Mouse (Mus musculus) neural tube, embryonic 14.5 days (tissue): ENCODE data around the gene Ppp4r4. TPM values are rescaled to one million over a fixed set of nuclear protein-coding genes. Genes with fewer than 3 reads are reported as not detected.
"Not testable (repeated sequence)": the region's sequence is repeated elsewhere in the genome, so short reads cannot be mapped to it uniquely, and the experiment has no call there.

Experiments
- ATAC-seq: fragments of 200-750 bp; cut with Nextera tagmentation; 2 replicates; pipeline ENCODE4 v1.8.0; 2017; ENCODE audit warnings: low read depth, mild to moderate bottlenecking, moderate TSS enrichment, moderate library complexity
- H3K27ac ChIP-seq: fragments of 300-500 bp; sonication (generic); 2 replicates; pipeline ENCODE4 v1.5.1; 2014; ENCODE audit warnings: low read depth, mild to moderate bottlenecking, control low read depth, low read length, moderate library complexity, mixed read lengths
- H3K27me3 ChIP-seq: fragments of 300-500 bp; sonication (generic); 2 replicates; pipeline ENCODE4 v1.6.1; 2014; ENCODE audit warnings: low read length; ENCODE audit not compliant: control insufficient read depth, insufficient read depth
- H3K36me3 ChIP-seq: fragments of 300-500 bp; sonication (generic); 2 replicates; pipeline ENCODE4 v1.6.1; 2014; ENCODE audit warnings: low read length, mixed read lengths; ENCODE audit not compliant: control insufficient read depth, insufficient read depth
- H3K4me1 ChIP-seq: fragments of 300-500 bp; sonication (generic); 2 replicates; pipeline ENCODE4 v1.6.1; 2014; ENCODE audit warnings: low read length; ENCODE audit not compliant: control insufficient read depth, insufficient read depth
- H3K4me2 ChIP-seq: fragments of 300-500 bp; sonication (generic); 2 replicates; pipeline ENCODE4 v1.6.1; 2014; ENCODE audit warnings: mild to moderate bottlenecking, low read depth, low read length, control low read depth
- H3K4me3 ChIP-seq: fragments of 300-500 bp; sonication (generic); 2 replicates; pipeline ENCODE4 v1.5.1; 2014; ENCODE audit warnings: low read depth, low read length, control low read depth, mixed read lengths
- H3K9ac ChIP-seq: fragments of 300-500 bp; sonication (generic); replicated peaks from 2 replicates; pipeline ENCODE4 v1.6.1; 2014; ENCODE audit warnings: low read depth, mild to moderate bottlenecking, control low read depth, low read length, mixed read lengths
- H3K9me3 ChIP-seq: fragments of 300-500 bp; sonication (generic); 2 replicates; pipeline ENCODE4 v1.6.1; 2016; ENCODE audit warnings: low read length; ENCODE audit not compliant: control insufficient read depth
- WGBS: fragments of 180-500 bp; shearing (Covaris S2); extraction: QIAGEN DNeasy Blood & Tissue Kit; methylation state at CpG from one replicate; pipeline ENCODE4 v1.1.7; 2014; 5-methylcytosine and 5-hydroxymethylcytosine counted together
- polyA plus RNA-seq: library from polyadenylated mRNA; unstranded; fragments of >200 nt; fragmentation: Nextera tagmentation; extraction: Ambion mirVana; gene quantifications from 2 replicates; pipeline ENCODE4 v1.2.1, GENCODE M21; 2014

Gene Ppp4r4
- polyA plus RNA-seq, 1 experiment from 2014 or later: 3.8 TPM

DNA sequence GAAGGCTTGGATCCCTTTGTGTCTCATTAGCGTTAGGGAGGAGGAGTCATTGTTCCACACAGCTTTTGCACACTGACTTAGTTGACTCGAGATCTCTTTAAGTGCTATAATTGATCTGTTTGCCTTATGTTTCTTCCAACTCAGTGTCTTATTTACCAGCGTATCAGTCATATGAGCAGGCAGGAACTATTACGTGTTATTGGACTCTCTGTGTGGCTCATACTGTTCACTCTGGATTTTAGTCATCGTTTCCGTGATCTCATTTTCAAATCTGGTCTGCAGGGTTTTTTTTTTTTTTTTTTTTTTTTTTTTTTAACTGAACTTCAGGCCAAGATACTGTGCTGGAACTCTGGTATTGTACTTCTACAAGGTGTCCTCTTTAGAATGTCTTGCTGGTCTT is 18.0 kb downstream of the Ppp4r4 start:
- Histone ChIP-seq H3K4me1 (no peaks in the 10 kb centered on the region), H3K9ac (no peak overlapping the region), H3K9me3 (no peaks in the 10 kb centered on the region), H3K36me3 (no peaks in the 10 kb centered on the region), H3K27me3 (no peaks in the 10 kb centered on the region), H3K4me3 (no peak overlapping the region), H3K27ac (no peak overlapping the region), H3K4me2 (no peak overlapping the region)
- 72% methylated on average over 6 of the region's 6 CpGs for WGBS
- ATAC-seq: no peak

DNA sequence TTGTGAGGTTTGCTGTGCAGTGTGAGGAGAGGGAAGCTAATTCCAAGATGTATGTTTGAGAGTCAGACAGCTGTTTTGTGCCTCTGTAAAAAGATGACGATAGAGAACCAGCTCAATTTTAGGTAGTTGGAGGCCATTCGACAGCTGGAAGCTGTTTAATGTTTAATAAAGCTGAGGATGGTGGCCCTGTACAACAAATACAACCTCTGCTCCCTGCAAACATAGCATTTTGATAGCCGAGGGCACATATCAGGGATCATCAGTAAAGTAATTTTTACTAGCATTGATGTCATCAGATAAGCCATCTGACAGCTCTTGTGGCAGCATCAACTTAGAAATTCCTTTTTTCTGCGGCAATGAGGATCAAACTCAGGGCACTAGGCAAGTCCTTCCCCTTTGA is 19.3 kb downstream of the Ppp4r4 start:
- Histone ChIP-seq H3K27ac (no peak overlapping the region), H3K4me2 (no peak overlapping the region), H3K9ac (no peak overlapping the region), H3K27me3 (no peaks in the 10 kb centered on the region), H3K4me3 (no peak overlapping the region), H3K9me3 (no peaks in the 10 kb centered on the region), H3K4me1 (no peaks in the 10 kb centered on the region), H3K36me3 (no peaks in the 10 kb centered on the region)
- WGBS: 85% methylated on average over 4 of the region's 4 CpGs
- no peak for ATAC-seq

DNA sequence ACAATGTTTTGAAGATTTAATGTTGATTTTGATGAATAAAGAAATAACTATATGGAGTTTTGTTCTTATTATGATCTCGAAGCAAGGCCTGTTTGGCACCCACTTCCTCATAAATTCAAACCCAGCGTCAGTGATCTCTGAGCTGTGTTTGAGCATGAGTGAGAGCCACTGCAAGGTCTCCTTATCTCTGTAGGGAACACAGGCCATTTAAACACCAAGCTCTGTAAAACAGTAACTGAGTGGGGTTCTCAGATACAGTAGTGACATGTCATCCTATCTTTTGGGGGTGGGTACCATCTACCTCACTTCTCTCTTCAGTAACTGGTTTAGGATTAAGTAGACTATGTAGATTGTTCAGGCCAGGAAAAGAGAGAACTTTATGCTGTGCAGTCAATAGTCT is 20.4 kb downstream of the Ppp4r4 start:
- no peak for ATAC-seq
- no peak overlapping the region for H3K4me3 ChIP-seq
- H3K27me3 ChIP-seq: no peaks in the 10 kb centered on the region
- no peaks in the 10 kb centered on the region for H3K36me3 ChIP-seq
- no peak overlapping the region for H3K27ac ChIP-seq
- WGBS: 90% methylated on average over 2 of the region's 2 CpGs
- no peak overlapping the region for H3K9ac ChIP-seq
- no peaks in the 10 kb centered on the region for H3K9me3 ChIP-seq
- no peak overlapping the region for H3K4me2 ChIP-seq
- no peaks in the 10 kb centered on the region for H3K4me1 ChIP-seq

DNA sequence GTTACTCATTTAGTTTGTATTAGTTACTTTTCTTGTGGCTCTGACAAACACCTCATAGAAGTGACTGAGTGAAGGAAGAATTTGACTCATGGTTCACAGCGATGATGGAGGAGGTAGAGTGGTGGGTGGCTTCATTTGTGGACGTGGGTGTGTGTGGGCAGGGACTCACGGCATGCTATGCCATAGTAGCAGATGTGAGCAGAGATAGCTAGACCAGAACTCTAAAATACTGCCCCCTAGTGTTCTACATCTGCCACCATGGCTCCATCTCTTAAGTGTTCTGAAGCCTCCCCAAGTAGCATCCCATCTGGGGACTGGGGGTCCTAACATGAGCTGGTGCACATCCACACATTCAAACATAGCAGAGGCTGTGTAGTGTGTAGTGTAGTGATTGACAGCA is 21.4 kb downstream of the Ppp4r4 start:
- WGBS: 79% methylated on average over 3 of the region's 3 CpGs
- H3K36me3 ChIP-seq: no peaks in the 10 kb centered on the region
- no peak overlapping the region for H3K27ac ChIP-seq
- H3K9ac ChIP-seq: no peak overlapping the region
- ATAC-seq: no peak
- H3K4me2 ChIP-seq: no peak overlapping the region
- H3K9me3 ChIP-seq: no peaks in the 10 kb centered on the region
- H3K4me3 ChIP-seq: no peak overlapping the region
- no peaks in the 10 kb centered on the region for H3K27me3 ChIP-seq
- H3K4me1 ChIP-seq: no peaks in the 10 kb centered on the region

DNA sequence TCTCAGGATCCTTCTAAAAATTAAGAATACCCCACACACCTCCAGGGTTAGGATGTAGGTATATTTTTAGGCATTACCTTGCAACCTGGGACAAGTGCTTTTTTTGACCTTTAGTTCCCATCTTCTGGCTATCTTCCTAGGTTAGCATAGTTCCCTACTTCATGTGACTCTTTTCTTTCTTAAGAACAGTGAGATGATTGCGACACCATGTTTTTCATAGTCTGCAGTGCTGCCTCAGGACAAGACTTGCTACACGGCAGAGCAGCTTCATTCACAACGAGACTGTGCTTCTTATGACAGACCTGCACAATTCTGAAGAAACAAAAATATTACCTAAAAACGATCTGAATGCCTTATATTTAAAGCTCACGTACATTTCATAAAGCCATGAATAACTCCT is 24.8 kb downstream of the Ppp4r4 start:
- no peaks in the 10 kb centered on the region for H3K36me3 ChIP-seq
- no peak overlapping the region for H3K4me3 ChIP-seq
- H3K4me2 ChIP-seq: no peak overlapping the region
- no peak overlapping the region for H3K27ac ChIP-seq
- H3K9ac ChIP-seq: no peak overlapping the region
- WGBS: 93% methylated on average over 5 of the region's 5 CpGs
- no peak for ATAC-seq
- H3K9me3 ChIP-seq: no peaks in the 10 kb centered on the region
- H3K4me1 ChIP-seq: no peaks in the 10 kb centered on the region
- no peaks in the 10 kb centered on the region for H3K27me3 ChIP-seq

DNA sequence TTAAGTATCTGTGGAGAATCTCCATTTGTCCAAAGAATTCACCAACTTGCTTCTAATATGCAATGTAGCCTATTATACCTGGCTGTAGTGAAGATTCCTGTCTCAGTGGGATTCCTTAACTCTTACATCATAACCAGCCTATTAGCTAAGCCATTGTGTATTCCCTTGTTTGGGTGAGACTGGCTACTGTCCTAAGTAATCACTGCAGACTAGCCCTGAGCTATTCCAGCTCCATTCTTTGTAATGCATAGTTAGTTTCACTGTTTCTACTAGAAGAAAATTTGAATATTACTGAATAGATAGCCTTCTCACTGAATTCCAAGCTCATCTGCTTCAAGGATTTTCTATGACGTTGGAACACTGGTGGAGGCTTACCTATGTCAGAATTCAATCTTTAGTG is 32.6 kb downstream of the Ppp4r4 start:
- H3K36me3 ChIP-seq: no peaks in the 10 kb centered on the region
- WGBS: 71% methylated on average over 1 of the region's 1 CpGs
- no peak overlapping the region for H3K4me3 ChIP-seq
- no peak overlapping the region for H3K27ac ChIP-seq
- no peaks in the 10 kb centered on the region for H3K9me3 ChIP-seq
- no peak overlapping the region for H3K4me2 ChIP-seq
- no peaks in the 10 kb centered on the region for H3K4me1 ChIP-seq
- H3K9ac ChIP-seq: no peak overlapping the region
- no peaks in the 10 kb centered on the region for H3K27me3 ChIP-seq
- ATAC-seq: no peak

DNA sequence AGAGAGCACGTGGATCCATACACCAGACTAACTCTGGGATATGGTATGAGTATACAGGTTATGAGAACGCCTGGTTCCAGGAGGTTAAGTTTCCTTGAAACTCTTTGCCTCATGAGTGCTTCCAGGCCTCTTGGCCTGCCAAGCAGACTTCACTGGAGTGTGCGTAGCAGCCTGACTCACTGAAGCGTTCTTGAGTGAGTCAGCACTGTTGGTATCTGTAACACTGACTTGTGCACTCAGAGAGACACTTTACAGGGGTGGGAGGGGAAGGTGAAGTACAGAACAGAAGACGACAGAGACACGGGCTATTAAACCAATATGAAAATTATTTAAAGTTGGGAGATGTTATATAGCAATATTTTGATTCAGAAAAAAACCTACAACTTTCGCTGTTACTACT is 33.1 kb downstream of the Ppp4r4 start:
- Histone ChIP-seq H3K4me2 (no peak overlapping the region), H3K9me3 (no peaks in the 10 kb centered on the region), H3K36me3 (no peaks in the 10 kb centered on the region), H3K9ac (no peak overlapping the region), H3K4me1 (no peaks in the 10 kb centered on the region), H3K27ac (no peak overlapping the region), H3K4me3 (no peak overlapping the region), H3K27me3 (no peaks in the 10 kb centered on the region)
- no peak for ATAC-seq
- WGBS: 87% methylated on average over 7 of the region's 7 CpGs

DNA sequence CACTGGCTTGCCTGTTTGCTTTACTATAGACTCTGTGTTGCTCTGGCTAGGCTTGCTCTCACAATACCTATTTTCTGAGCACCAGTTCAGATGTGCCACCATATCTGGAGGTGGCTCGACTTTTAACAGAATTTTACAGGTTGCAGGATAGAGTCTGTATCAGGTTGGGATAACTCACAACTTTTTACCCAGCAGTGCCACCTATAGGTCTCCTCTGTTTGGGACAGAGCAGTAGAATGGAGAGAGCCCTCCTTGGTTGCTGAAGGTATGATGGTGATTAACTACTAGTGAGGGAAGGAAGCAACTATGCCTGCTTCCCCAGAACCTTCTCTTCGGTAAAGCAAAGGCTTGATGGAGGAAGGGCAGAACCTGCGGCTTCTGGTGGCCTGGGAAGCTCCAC is 35.0 kb downstream of the Ppp4r4 start:
- Histone ChIP-seq H3K4me2 (no peak overlapping the region), H3K9me3 (no peaks in the 10 kb centered on the region), H3K27ac (no peak overlapping the region), H3K36me3 (no peaks in the 10 kb centered on the region), H3K4me3 (no peak overlapping the region), H3K27me3 (no peaks in the 10 kb centered on the region), H3K4me1 (no peaks in the 10 kb centered on the region), H3K9ac (no peak overlapping the region)
- 73% methylated on average over 3 of the region's 3 CpGs for WGBS
- no peak for ATAC-seq

DNA sequence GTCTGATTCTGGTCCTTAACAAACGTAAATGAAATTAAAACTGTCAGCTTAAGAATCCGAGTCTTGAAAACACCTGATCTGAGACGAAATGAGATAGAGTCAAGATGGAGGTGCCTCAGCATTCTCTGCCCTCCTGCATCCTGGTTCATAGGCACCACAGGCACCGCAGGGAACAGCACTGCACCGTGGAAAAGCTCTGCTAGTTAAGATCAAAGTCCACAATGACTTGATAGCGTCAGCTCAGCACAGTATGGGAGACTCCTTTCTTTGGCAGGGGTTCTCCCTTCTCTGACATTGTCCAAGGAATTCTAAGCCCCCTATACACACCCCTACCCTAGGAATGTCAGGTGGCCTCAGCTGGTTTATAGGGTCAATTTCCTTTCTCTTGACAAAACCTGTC is 37.6 kb downstream of the Ppp4r4 start:
- no peak overlapping the region for H3K4me3 ChIP-seq
- H3K4me2 ChIP-seq: no peak overlapping the region
- no peak overlapping the region for H3K27ac ChIP-seq
- no peaks in the 10 kb centered on the region for H3K36me3 ChIP-seq
- ATAC-seq: no peak
- H3K9me3 ChIP-seq: no peaks in the 10 kb centered on the region
- no peaks in the 10 kb centered on the region for H3K4me1 ChIP-seq
- H3K27me3 ChIP-seq: no peaks in the 10 kb centered on the region
- H3K9ac ChIP-seq: no peak overlapping the region
- WGBS: 64% methylated on average over 6 of the region's 6 CpGs

DNA sequence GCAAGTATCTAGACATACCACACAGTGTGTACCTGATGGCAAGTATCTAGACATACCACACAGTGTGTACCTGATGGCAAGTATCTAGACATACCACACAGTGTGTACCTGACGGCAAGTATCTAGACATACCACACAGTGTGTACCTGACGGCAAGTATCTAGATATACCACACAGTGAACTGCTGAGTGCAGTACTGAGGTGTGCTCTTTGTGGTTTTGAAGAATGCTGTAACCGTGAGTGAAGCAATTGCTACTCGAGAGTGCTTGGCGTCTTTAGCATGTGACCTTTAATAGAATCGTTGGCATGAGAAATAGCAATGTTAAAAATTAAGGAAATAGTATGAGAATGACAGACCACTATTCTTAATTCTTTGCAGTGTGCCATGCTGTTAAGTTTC is 46.1 kb downstream of the Ppp4r4 start:
- H3K27ac ChIP-seq, H3K9me3 ChIP-seq, H3K36me3 ChIP-seq, H3K4me1 ChIP-seq, H3K4me2 ChIP-seq, H3K9ac ChIP-seq, H3K27me3 ChIP-seq, ATAC-seq, H3K4me3 ChIP-seq: not testable (repeated sequence)
- 95% methylated on average over 6 of the region's 6 CpGs for WGBS
